Mouse (Mus musculus) erythroblast, embryonic 14.5 days (primary cell): ENCODE measurements around the gene Ccdc158. TPM values are rescaled to one million over a fixed set of nuclear protein-coding genes. Genes with fewer than 3 reads are reported as not detected.
A peak's percentile ranks its signal among the peaks of the same experiment; 100 is the strongest.

Experiments
- H3K27me3 ChIP-seq: 2 replicates; pipeline ENCODE4 v1.6.1; 2012; ENCODE audit warnings: inconsistent platforms; ENCODE audit not compliant: control insufficient read depth
- H3K36me3 ChIP-seq: 2 replicates; pipeline ENCODE4 v1.6.1; 2012; ENCODE audit warnings: mild to moderate bottlenecking, inconsistent platforms; ENCODE audit not compliant: control insufficient read depth
- H3K4me1 ChIP-seq: 2 replicates; pipeline ENCODE4 v1.6.1; 2012; ENCODE audit warnings: inconsistent platforms; ENCODE audit not compliant: control insufficient read depth
- H3K4me3 ChIP-seq: replicated peaks from 2 replicates; pipeline ENCODE3; 2012; ENCODE audit warnings: moderate library complexity, mild to moderate bottlenecking, inconsistent platforms
- H3K9me3 ChIP-seq: 2 replicates; pipeline ENCODE4 v1.6.1; 2012; ENCODE audit warnings: low read length, inconsistent platforms, mixed read lengths; ENCODE audit not compliant: control insufficient read depth
- GATA1 ChIP-seq: IDR thresholded peaks from 2 replicates; pipeline ENCODE4 v1.6.1; 2012; ENCODE audit warnings: low read length, inconsistent platforms, mixed read lengths
- TAL1 ChIP-seq: IDR thresholded peaks from 3 replicates; pipeline ENCODE4 v1.6.1; 2012; ENCODE audit warnings: low read length, inconsistent platforms, mixed read lengths
- polyA plus RNA-seq: library from polyadenylated mRNA; stranded (reverse); fragments of >175 nt; gene quantifications from 2 replicates; pipeline ENCODE4 v1.2.3, GENCODE M21; 2012

The Ccdc158 gene
- polyA plus RNA-seq, 1 experiment: not detected

DNA sequence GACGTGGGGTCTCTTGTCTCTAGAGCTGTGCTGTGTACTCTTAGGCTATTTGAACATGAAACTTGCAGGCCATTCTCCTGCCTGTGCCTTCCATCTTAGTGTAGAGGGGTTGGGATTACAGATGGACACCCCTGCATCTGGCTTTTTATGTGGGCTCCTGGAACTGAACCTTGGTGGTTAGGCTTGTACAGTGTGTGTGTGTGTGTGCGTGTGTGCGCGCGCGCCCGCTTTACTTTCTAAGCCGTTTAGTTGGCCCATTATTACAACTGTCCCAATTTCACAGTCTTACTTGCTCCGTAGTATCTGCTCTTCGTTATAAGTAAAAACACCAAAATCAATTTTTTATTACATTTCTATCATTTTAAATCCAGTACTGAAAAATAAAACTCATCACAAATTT lies 6.8 kb upstream of the Ccdc158 start:
- H3K36me3 ChIP-seq: no peaks in the 10 kb centered on the region
- TF ChIP-seq GATA1 (no peak), TAL1 (no peak)
- H3K4me3 ChIP-seq: no peak overlapping the region
- H3K9me3 ChIP-seq: no peaks in the 10 kb centered on the region
- H3K4me1 ChIP-seq: no peaks in the 10 kb centered on the region
- H3K27me3 ChIP-seq: peaks cover 40% of the 10 kb centered on the region

DNA sequence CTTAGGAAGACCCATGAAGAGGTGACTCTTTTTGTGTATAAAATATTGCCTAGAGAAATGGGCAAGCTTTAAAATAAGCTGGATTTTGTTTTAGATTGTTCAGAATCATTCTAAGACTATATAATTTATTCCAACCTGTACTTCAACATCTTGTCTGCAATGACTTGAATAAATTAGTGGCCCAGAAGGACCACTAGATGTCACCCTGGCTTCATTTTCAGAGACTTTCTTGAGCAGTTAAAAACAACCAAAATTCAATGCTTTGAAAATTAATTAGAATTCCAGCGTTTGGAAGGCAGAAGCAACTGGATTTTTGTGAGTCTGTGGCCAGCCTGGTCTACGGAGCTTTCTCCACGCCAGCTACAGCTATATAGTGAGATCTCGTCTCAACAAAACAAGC lies 4.4 kb upstream of the Ccdc158 start:
- no peaks in the 10 kb centered on the region for H3K36me3 ChIP-seq
- H3K9me3 ChIP-seq: peaks cover 2% of the 10 kb centered on the region; the same call in 1 of the 2 replicates
- H3K4me3 ChIP-seq: no peak overlapping the region
- peaks cover 49% of the 10 kb centered on the region for H3K27me3 ChIP-seq
- TF ChIP-seq GATA1: no peak
- no peak for TF ChIP-seq TAL1
- H3K4me1 ChIP-seq: peaks cover 10% of the 10 kb centered on the region

DNA sequence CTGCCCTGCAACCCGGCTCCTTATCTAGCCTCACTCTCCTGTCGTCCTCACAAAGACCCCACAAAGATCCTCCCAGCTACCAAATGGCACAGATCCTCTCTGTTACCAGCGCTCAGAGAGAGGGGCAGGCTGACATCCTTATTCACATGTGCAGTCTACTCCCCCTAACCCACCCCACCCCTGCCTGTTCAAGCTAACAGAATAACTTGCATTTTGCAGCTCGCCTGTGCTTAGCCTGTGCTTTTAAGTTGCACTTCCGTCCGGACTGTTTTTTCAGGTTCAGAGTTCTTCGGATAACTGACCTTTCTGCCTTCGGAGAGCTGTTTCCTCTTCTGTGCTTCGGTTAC lies 476 bp upstream of the Ccdc158 start:
- no peak for TF ChIP-seq GATA1
- peaks cover 2% of the 10 kb centered on the region; the same call in 1 of the 2 replicates for H3K9me3 ChIP-seq
- H3K4me3 ChIP-seq: peak overlapping the region; percentile 45

DNA sequence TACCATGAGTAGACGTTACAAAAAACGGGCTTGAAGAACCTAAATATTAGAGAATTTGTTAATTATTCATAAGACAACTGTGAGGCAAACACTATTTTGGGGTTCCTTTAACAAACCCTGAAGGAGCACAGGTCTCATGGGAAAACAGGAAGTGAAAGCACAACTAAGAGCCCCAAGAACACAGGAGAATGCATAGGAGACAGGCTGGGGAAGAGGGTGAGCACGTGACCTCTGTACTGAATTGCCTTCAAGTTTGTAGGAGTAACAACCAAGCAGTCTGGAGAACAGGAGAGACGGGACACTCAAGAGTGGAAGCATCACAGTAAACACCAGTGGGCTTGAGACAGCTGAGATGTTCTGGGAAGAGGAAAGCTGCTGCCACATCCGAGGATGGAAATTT lies 8.2 kb downstream of the Ccdc158 start:
- H3K4me3 ChIP-seq: no peak overlapping the region
- H3K4me1 ChIP-seq: no peaks in the 10 kb centered on the region
- no peaks in the 10 kb centered on the region for H3K27me3 ChIP-seq
- no peaks in the 10 kb centered on the region for H3K36me3 ChIP-seq
- H3K9me3 ChIP-seq: no peaks in the 10 kb centered on the region
- TF ChIP-seq TAL1 (no peak), GATA1 (no peak)

More for the DNA sequence above, 476 bp upstream of the Ccdc158 start:
- Histone ChIP-seq H3K4me1 (peaks cover 10% of the 10 kb centered on the region), H3K36me3 (no peaks in the 10 kb centered on the region), H3K27me3 (peaks cover 13% of the 10 kb centered on the region)

DNA sequence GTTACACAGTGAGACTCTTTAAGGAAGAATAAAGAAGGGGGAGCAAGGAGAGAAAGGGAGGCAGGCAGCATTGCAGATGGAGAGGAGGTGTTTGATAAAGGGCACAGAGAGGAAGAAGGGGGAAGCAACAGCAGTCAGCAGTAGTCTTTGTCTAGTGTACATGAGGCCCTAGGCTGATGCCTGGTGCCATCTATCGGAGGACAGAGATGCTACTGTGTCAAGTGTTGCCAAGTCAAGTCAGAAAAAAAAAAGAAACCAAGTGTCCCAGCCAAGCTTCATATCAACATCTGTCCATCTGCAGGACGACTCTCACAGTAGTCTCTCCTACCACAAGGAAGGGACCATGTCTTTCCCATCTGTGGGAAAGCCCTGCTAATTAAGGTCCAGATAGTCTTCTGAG lies 10.8 kb downstream of the Ccdc158 start:
- H3K4me3 ChIP-seq: no peak overlapping the region

DNA sequence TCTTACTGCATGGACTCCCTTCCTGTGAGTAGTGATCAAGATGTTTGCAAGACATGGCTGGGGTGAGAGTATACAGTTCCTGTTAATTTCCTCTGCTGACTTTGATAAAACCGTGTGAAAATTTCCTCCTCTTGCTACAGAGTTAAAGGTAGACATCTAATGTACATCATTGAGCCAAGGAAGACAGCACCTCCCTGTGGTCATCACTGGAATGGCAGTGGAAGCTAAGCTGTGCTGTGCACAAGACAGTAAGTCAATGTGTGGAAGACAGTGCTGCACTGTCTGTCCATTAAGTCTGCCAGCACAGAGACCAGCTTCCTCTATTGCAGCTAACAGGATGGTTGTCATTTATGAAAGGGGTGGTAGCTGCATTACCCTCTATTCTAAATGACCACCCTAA lies 18.8 kb downstream of the Ccdc158 start:
- H3K36me3 ChIP-seq: no peaks in the 10 kb centered on the region
- H3K4me1 ChIP-seq: no peaks in the 10 kb centered on the region
- no peaks in the 10 kb centered on the region for H3K9me3 ChIP-seq
- TF ChIP-seq GATA1 (no peak), TAL1 (no peak)
- no peak overlapping the region for H3K4me3 ChIP-seq
- H3K27me3 ChIP-seq: no peaks in the 10 kb centered on the region

More for the DNA sequence above, 10.8 kb downstream of the Ccdc158 start:
- H3K9me3 ChIP-seq: no peaks in the 10 kb centered on the region
- H3K27me3 ChIP-seq: no peaks in the 10 kb centered on the region
- no peaks in the 10 kb centered on the region for H3K36me3 ChIP-seq
- H3K4me1 ChIP-seq: no peaks in the 10 kb centered on the region
- no peak for TF ChIP-seq TAL1
- no peak for TF ChIP-seq GATA1

DNA sequence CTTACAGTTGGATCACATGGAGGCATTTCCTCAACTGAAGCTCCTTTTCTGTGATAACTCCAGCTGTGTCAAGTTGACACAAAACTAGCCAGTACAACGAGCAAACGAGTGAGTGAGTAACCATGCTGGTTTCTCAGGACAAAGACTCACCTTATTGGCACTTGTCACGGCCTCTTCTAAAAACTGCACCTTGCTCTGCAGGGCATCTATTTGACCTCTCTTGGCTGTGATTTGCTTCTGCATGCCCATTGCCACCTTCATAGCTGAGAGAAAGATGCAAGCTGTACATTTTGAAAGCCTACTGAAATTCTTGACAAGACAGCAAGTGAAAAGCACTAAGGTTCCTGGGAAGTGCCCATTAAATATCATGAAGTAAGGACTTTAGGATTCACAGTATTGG lies 34.2 kb downstream of the Ccdc158 start:
- Histone ChIP-seq H3K4me1 (no peaks in the 10 kb centered on the region), H3K4me3 (no peak overlapping the region), H3K27me3 (no peaks in the 10 kb centered on the region), H3K9me3 (no peaks in the 10 kb centered on the region), H3K36me3 (no peaks in the 10 kb centered on the region)
- TF ChIP-seq GATA1: no peak
- no peak for TF ChIP-seq TAL1

DNA sequence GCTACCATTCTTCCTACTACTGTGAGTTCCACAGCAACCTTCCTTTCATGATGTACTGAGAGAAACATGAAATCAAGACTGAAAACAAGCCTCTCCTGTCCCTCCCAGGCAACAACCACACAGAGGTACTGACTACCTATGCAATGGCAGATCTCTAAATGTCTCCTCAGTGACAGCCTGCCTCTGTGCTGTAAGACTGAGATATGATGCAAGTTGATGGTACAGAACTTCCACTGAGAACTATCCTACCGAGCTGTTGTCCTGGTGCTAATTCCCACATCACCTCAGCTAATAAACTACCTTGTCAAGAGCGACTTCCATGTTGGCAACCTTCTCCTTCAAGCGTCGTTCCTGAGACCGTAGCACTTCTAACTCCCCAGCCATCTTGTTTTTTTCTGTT lies 39.2 kb downstream of the Ccdc158 start:
- H3K36me3 ChIP-seq: no peaks in the 10 kb centered on the region
- no peaks in the 10 kb centered on the region for H3K27me3 ChIP-seq
- TF ChIP-seq TAL1: no peak
- TF ChIP-seq GATA1: no peak
- no peak overlapping the region for H3K4me3 ChIP-seq
- no peaks in the 10 kb centered on the region for H3K4me1 ChIP-seq
- H3K9me3 ChIP-seq: no peaks in the 10 kb centered on the region

DNA sequence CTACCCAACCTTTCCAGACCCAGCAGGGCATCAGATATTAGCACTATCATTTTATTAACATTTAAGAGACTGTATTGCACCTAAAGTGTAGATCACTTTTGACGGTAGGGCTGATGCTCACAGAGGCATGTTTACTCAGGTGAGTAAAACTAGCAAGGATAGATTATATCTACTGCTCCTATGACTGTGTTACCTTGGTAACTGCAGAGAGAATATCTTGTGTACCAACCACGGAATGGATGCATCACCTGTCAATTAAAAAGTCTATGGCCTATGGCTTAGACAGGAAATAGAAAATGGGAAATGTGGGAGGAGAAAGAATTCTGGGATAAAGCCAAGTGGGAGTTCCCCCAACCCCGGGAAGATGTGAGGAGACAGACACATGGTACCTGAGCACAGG lies 40.2 kb downstream of the Ccdc158 start:
- no peaks in the 10 kb centered on the region for H3K4me1 ChIP-seq
- no peaks in the 10 kb centered on the region for H3K36me3 ChIP-seq
- H3K4me3 ChIP-seq: no peak overlapping the region
- no peak for TF ChIP-seq TAL1
- TF ChIP-seq GATA1: no peak
- H3K27me3 ChIP-seq: no peaks in the 10 kb centered on the region
- H3K9me3 ChIP-seq: no peaks in the 10 kb centered on the region

DNA sequence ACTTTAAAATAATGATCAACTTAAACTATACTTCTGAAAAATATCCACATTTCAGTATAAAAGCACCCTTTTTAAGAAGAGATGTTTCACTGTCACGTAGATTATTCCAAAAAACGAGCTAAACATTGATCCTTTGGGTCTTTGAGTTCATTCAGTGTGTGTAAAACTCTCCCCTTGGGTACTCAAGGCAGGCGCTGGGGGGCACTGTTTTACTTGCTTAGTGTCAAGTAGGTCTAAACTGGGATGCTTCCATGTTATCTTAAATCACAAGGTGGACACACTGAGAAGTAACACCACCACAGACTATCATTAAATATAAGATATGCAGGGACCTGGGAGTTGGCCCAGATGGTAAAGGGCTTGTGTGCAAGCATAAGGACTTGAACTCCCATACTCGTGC lies 41.5 kb downstream of the Ccdc158 start:
- Histone ChIP-seq H3K27me3 (no peaks in the 10 kb centered on the region), H3K4me3 (no peak overlapping the region), H3K9me3 (no peaks in the 10 kb centered on the region), H3K36me3 (no peaks in the 10 kb centered on the region), H3K4me1 (no peaks in the 10 kb centered on the region)
- TF ChIP-seq TAL1 (no peak), GATA1 (no peak)
